Mouse (Mus musculus): Measurements from ENCODE around the gene Emc10.

Gene Emc10

DNA sequence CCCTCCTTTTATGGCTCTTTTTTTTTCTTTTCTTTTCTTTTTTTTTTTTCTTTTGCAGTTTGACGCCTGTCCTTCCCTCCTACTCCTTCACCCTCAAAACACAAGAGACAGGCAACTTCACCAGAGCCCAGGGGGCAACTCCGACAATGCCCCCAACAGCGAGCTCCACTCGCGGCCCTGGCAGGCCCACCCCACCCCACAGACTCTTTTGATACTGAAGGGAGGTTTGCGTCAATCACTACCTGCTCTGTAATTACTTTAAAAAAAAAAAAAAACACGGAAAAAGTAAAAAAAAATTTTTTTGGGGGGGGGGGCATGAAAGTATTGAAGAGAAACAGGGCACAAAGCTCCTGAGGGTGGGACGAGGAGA lies 33.3 kb downstream of the Emc10 start:
- in situ Hi-C loops (cut with MboI, MseI): no loop called here

DNA sequence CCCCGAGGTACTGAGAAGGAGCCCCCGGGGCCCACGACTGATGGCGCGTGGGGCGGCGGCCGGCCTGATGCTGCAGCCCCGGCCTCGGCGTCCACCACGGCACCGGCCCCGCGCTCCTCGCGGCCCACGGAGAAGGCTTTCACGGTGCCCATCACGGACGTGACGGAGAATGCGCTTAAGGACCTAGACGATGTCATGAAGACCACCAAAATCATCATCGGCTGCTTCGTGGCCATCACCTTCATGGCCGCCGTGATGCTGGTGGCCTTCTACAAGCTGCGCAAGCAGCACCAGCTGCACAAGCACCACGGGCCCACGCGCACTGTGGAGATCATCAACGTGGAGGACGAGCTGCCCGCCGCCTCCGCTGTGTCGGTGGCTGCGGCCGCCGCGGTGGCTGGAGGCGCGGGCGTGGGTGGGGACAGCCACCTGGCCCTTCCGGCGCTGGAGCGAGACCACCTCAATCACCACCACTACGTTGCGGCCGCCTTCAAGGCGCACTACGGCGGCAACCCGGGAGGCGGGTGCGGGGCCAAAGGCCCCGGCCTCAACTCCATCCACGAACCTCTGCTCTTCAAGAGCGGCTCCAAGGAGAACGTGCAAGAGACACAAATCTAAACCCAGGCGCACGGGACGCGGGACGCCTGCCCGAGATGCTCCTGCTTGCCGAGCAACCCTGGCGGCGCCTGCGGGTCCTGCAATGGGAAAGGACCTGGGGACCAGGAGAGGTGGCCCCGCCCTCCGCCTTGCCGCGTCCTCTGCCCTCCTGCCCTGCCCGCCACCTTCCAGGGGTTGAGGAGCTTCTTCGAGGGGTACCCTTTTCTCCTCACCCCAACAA lies 33.9 kb downstream of the Emc10 start:
- in situ Hi-C loops (cut with MboI, MseI): no loop called here

DNA sequence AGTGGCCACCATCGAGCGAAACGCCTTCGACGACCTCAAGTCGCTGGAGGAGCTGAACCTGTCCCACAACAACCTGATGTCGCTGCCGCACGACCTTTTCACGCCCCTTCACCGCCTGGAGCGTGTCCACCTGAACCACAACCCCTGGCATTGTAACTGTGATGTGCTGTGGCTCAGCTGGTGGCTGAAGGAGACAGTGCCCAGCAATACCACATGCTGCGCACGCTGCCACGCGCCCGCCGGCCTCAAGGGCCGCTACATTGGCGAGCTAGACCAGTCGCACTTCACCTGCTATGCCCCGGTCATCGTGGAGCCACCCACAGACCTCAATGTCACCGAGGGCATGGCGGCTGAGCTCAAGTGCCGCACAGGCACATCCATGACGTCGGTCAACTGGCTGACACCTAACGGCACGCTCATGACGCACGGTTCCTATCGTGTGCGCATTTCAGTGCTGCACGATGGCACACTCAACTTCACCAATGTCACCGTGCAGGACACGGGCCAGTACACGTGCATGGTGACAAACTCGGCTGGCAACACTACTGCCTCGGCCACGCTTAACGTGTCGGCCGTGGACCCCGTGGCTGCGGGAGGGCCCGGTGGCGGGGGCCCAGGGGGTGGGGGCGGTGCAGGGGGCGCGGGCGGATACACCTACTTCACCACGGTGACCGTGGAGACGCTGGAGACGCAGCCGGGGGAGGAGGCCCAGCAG lies 34.7 kb downstream of the Emc10 start:
- in situ Hi-C loops (cut with MboI, MseI): no loop called here

DNA sequence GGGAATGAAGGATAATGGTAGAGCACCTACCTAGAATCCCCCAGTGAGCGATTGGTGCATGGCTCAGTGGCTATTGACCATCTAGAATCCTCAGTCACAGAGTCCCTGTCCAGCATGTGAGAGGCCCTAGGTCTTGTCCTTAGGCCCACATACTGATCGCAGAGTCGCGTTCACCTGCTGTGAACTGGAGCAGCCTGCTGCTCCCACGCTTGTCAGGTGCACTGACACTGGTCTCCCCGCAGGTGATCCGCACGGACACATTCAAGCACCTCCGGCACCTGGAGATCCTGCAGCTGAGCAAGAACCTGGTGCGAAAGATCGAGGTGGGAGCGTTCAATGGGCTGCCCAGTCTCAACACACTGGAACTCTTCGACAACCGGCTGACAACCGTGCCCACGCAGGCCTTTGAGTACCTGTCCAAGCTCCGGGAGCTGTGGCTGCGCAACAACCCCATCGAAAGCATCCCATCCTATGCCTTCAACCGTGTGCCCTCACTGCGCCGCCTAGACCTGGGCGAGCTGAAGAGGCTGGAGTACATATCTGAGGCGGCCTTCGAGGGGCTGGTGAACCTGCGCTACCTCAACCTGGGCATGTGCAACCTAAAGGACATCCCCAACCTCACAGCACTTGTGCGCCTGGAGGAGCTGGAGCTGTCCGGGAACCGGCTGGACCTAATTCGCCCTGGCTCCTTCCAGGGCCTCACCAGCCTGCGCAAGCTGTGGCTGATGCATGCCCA lies 35.4 kb downstream of the Emc10 start:
- in situ Hi-C loops (cut with MboI, MseI): no loop called here

DNA sequence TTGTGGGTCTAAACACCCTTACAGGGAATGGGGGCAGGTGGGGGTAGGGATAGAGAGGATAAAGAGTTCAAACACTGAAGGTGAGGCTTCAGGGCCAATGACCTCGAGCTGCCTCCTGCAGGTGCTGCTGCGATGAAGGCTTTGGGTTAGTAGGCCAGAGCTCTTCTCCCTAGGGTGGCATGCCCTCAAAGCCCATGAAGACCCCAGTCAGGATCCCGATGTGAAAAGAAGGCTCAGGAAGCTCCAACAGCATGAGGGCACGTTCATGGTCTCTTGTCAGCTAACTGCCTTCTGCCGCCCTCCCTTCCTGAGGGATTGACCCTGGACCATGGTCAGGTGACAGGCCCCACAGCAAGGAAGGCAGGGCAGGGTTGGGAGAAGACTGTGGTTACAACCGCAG lies 36.3 kb downstream of the Emc10 start:
- in situ Hi-C loops (cut with MboI, MseI): no loop called here

DNA sequence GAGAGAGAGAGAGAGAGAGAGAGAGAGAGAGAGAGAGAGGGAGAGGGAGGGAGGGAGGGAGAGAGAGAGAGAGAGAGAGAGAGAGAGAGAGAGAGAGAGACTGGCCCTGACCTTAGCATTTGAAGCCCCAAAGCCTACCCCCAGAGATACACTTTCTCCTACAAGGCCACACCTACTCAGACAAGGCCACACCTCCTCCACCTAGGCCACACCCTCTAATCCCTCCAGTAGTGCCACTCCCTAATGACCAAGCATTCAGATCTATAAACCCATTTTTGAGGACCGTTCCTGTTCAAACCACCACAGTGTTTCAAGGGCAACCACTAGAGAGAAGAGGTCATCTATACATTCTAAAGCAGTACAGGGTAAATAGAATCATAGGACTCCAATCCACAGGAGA lies 40.0 kb downstream of the Emc10 start:
- in situ Hi-C loops (cut with MboI, MseI): no loop called here

DNA sequence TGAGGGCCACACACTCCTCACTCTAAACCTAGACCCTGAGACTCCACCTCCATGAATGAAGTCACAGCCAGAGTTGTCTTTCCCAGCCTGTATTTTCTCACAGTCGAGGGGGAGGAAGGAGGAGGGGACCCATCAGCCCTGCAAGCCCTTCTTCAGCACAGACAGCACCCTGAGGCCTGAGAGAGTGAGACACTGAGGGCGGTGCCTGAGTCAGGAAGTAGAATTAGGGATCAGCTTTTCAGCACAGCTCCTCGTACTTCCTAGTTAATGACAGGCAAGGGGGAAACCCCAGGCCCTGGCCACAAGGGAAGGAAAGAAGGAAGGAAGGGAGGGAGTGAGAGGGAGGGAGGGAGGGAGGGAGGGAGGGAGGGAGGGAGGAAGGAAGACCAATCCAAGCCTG lies 43.1 kb downstream of the Emc10 start:
- in situ Hi-C loops (cut with MboI, MseI): no loop called here

DNA sequence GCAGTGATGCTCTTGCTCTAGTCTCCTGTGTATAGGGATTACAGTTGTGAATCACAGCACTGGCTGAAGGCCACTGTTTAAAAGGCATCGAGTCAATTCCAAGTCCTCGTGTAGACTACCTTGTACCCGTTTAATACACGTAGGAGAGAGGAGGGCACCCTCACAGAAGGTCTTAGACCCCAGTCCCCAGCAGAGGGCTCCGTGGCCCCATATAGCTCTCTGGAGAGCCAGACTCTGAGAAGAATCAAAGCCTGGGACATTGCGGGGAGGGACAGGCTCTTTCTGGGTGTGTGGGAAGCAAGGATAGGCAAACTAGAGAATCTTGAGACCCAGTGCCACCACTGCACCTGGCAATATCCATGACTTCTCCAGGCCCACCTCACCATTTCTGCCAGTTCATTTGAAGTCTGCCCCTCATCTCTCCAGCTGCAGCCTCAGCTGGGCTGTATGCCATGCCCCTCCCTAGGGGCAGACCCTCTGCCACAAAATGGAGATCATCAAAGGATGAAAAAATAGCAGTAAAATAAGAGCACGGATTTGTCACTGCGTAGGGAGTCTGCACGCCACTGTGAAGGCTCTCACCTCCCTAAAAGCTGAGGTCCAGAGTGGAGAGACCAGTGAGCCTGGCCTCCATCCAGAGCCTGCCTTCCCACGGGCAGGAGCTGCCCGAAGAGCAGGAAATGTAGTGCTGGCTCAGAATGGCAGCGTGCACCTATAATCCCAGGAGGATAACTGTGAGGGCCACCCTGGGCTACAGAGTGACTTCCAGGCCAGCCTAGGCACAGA lies 50.1 kb downstream of the Emc10 start:
- in situ Hi-C loops (cut with MboI, MseI): no loop called here

DNA sequence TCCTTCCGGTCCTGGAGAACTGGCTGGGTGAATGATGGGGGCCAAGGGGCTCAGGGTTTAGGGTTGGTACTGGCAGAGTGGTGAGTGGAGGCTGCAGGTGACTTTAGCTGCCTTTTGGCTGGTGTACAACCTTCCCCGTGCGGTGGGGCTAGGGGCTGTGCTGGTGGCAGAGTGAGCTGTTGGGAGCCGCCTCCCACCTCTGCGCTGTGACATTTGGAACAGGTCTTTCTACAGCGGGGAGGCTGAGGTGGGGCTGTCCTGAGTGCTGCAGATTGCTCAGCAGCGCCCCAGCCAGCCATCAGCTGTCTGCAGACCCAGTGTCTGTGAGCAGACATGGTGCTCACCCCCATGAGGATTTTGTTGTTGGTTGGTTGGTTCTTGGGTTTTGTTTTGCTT lies 50.8 kb downstream of the Emc10 start:
- in situ Hi-C loops (cut with MboI, MseI): no loop called here

DNA sequence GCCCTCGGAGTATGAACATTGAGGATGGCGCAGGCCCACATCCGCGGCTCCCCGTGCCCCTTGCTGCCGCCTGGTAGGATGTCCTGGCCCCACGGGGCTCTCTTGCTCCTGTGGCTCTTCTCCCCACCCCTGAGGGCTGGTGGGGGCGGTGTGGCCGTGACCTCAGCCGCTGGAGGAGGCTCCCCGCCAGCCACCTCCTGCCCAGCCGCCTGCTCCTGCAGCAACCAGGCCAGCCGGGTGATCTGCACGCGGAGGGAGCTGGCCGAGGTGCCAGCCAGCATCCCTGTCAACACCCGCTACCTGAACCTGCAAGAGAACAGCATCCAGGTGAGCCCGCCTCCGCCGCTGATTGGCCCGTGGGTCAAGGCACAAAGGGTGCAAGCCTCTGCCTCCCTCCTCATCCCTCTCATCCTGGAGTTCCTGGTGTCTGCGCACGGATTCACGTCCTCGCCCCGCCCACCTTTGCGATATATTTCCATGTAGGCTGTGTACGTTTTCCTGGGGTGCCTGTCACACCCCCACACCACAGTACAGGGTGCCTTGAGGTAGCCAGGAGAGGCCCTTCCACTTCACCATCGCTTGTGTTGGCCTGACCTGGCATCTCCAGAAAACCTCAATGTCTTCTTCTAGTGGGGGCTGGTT lies 51.3 kb downstream of the Emc10 start:
- in situ Hi-C loops (cut with MboI, MseI): no loop called here

DNA sequence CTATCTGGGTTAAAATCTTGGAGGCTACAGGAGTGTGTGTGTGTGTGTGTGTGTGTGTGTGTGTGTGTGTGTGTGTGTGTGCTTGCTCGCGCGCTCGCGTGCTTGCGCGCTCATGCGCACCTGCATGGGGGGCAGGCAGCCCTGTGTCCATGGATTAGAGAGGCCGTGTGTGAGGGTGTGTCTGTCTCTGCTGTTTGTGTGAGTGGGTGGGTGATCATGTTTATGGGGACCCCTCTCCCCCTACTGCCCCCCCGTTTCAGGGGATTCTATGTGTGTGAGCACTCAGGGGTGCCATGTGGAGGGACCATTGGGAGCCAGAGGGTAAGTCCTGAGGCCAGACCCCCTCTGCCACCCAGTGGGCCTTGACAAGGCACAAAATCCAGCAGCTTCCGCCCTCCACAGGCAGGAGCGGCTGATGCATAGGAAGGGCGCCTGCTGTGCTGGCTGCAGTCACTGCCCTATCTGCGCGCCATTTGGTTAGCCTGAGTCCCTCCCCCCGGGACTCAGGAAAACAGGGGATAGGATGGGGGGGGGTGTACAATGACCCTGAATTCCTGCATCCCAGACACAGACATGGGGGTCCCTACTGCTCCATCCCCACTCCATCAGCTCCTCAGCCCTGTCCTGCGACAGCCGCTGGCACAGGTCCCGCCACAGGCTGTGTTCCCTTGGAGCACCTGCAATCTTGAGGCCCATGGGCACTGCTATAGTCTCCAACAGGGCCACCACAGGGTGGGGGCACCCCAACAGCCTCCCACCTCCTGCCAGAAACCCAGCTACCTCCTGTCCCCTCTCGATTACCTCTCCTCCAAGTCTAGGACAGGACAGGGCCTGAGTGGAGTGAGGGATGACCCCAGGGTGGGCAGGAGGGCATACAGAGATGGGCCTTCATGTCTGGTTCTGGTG lies 52.8 kb downstream of the Emc10 start:
- in situ Hi-C loops (cut with MboI, MseI): no loop called here

DNA sequence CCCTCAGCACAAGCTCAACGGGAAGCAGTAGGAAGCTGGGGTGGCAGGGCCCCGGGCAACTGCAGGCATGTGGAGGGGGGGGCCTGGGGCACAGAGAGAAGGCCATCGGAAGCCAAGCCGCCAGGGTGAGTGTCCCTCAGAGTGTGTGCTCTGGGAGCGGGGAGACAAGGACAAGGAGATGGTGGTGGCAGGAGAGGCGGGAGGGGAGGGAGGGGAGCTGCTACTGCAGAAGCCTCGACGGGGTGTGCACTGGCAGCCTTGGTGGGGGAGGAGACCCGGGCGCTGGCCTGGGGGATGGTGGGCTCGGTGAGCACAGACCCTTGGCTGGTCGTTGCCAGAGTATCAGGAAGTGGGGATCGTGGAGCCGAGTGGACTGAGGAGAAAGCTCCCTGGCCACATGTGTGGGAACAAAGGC lies 53.9 kb downstream of the Emc10 start:
- in situ Hi-C loops (cut with MboI, MseI): no loop called here

DNA sequence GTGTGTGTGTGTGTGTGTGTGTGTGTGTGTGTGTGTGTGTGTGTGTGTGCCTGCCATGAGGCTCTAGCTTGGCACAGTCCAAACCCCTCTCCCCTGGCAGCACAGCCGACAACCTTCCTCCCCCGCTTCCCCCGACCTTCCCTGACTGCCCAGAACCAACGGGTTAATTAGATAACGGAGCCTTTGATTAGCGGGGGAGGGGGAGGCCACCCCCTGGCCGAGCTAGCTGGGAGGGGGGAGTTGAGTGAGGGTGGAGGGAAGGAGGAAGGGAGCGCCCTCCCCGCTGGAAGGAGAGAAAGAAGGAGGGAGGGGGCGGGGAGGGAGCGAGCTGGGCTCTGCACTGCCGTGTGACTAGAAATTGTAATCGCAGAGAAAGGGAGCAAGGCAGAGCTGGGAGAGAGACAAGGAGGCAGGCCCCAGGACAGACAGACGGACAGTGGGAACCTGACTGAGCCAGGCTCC lies 54.6 kb downstream of the Emc10 start:
- in situ Hi-C loops (cut with MboI, MseI): no loop called here

DNA sequence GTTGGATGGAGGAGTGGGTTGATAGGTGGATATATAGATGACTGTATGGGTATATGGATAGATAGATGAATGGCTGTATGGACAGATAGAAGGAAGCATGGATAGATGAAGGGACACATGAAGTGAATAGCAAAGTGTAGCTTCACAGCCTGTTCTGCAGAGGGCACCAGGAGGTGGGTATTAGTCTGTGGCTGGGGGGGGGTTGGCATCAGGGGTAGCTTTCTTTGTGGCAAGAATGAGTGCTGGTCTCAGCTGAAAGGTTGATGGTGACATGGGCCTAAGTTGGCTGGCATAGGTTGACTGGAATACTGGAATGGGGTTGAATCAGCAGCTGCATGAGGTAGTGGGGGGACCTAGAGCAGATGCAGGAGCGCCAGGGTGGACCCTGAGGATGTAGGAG lies 55.1 kb downstream of the Emc10 start:
- in situ Hi-C loops (cut with MboI, MseI): no loop called here

DNA sequence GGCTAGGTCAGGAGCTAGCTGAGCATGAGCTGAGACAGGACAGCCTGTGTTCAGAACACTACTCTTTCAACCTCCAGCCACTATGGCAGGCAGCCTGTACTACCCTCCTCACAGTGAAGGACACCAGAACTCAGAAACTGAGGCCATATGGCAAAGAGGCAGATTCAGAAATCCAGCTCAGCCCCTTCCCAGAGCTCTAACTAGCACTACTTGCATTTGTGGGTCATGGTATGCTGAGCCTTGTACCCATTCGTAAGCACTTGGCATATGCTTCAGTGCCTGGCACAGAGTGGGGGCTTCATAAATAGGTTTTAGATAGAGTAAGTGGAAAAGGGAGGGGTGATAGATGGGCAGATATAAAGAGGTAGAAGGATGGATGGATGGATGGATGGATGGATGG lies 55.9 kb downstream of the Emc10 start:
- in situ Hi-C loops (cut with MboI, MseI): no loop called here

Data from regulatory T cell (primary cell).